Mouse (Mus musculus): ENCODE measurements around the gene Cfap97d1. TPM values are rescaled to one million over a fixed set of nuclear protein-coding genes. Genes with fewer than 3 reads are reported as not detected.

The Cfap97d1 gene
- polyA plus RNA-seq, 1 experiment from 2014 or later: not detected

DNA sequence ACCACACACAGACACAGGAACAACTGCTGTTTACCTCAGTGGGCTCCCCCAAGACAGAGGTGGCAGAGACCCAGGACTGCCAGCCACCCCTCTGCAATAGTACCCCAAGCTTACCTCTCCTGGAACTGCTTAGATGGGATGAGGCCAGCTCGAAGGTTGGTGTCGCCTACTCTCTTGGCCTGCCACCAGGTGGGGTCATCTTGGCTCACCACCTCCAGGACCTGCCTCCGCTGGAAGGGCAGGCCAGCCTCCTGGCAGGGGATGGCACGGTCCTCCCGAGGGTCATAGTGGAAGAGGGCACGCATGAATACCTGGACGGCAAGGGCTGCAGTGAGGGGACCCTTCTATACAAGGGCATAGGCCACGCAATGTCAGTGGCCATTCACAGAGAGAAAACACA is 29.1 kb downstream of the Cfap97d1 start:
- no peak for ATAC-seq (ENCODE audit: insufficient number of reproducible peaks, insufficient read depth, low FRiP score, low TSS enrichment)

DNA sequence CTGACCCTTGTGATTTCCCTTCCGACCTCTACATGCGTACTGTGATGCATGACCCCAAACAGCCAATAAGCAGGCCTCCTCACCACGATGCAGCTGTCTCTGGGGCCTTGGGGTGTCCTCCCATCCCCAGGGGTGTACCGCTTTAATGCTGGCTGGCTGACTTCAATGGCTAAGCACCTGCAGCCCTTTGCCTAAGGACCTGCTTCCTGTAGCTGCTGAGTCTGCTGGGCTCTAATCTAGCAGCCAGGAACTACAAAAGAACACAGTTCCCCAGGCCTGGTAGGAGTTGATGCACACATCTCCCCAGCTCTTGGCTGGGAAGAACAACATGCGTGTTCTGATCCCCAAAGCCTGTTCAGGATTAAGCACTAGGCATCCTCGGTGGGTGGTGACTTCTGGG is 31.4 kb downstream of the Cfap97d1 start:
- no peaks in the 10 kb centered on the region for H3K27me3 ChIP-seq
- no peak overlapping the region for H3K9ac ChIP-seq
- 60% methylated on average over 6 of the region's 6 CpGs for WGBS
- no peak overlapping the region for H3K4me3 ChIP-seq
- no peak overlapping the region for H3K4me2 ChIP-seq (replicated peaks)
- H3K4me1 ChIP-seq: no peaks in the 10 kb centered on the region
- H3K9me3 ChIP-seq: no peaks in the 10 kb centered on the region
- peaks cover 20% of the 10 kb centered on the region; the same call in 1 of the 2 replicates for H3K36me3 ChIP-seq
- no peak overlapping the region for H3K27ac ChIP-seq
- no peak for ATAC-seq (ENCODE audit: insufficient number of reproducible peaks, insufficient read depth, low FRiP score, low TSS enrichment)

More for the DNA sequence above, 29.1 kb downstream of the Cfap97d1 start:
- Histone ChIP-seq H3K27me3 (no peaks in the 10 kb centered on the region), H3K4me2 (replicated peaks) (no peak overlapping the region), H3K36me3 (peaks cover 23% of the 10 kb centered on the region), H3K9me3 (no peaks in the 10 kb centered on the region), H3K4me1 (no peaks in the 10 kb centered on the region), H3K27ac (no peak overlapping the region), H3K9ac (no peak overlapping the region), H3K4me3 (no peak overlapping the region)
- 86% methylated on average over 8 of the region's 8 CpGs for WGBS

DNA sequence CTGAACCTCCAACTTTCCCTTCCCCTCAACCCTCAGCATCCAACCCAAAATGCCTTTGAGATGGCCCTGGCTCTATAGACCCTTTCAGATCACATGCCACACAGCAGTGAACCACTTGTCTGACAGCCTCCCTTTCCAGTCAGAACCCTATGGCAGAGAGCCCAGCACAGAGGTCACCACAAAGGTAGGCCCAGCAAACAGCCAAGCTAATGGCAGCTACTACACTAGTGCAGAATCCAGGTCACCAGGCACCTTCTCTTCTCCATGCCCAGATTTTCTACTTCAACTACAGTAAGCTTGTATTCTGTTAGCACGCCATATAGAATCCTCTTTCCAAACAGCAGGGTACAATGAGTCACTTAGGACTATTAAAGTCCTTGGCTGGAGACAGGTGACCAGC is 32.1 kb downstream of the Cfap97d1 start:
- Histone ChIP-seq H3K27ac (no peak overlapping the region), H3K4me2 (replicated peaks) (no peak overlapping the region), H3K4me3 (no peak overlapping the region), H3K9me3 (no peaks in the 10 kb centered on the region), H3K4me1 (no peaks in the 10 kb centered on the region), H3K27me3 (no peaks in the 10 kb centered on the region), H3K9ac (no peak overlapping the region), H3K36me3 (peaks cover 15% of the 10 kb centered on the region; the same call in 1 of the 2 replicates)
- ATAC-seq (ENCODE audit: insufficient number of reproducible peaks, insufficient read depth, low FRiP score, low TSS enrichment): no peak
- 94% methylated on average over 1 of the region's 1 CpGs for WGBS

DNA sequence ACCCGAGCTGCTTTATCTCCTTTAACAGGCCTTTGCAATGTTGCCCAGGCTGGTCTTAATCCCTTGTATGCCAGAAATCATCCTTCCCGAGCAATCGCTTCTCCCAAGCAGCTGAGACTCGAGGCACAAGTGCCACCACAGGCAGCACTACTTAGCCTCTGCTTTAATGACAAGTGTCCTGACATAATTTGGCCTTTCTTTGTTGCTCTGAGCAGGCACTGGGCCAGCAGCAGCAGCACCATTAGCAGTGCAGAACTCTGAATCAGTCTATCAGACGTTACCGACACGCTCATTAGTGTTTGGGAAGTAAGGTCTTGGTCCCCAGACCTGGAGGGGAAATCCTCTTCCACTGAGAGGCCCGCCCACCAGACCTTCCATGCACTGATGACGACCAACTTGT is 35.7 kb downstream of the Cfap97d1 start:
- WGBS: 69% methylated on average over 9 of the region's 9 CpGs
- no peak for ATAC-seq (ENCODE audit: insufficient number of reproducible peaks, insufficient read depth, low FRiP score, low TSS enrichment)
- H3K9me3 ChIP-seq: no peaks in the 10 kb centered on the region
- no peak overlapping the region for H3K27ac ChIP-seq
- peaks cover 18% of the 10 kb centered on the region; the same call in 1 of the 2 replicates for H3K36me3 ChIP-seq
- H3K27me3 ChIP-seq: no peaks in the 10 kb centered on the region
- H3K9ac ChIP-seq: no peak overlapping the region
- H3K4me3 ChIP-seq: no peak overlapping the region
- 0 out of 2 replicates have a peak, but pooled peaks cover 2% of the 10 kb centered on the region for H3K4me1 ChIP-seq
- H3K4me2 ChIP-seq (replicated peaks): no peak overlapping the region

DNA sequence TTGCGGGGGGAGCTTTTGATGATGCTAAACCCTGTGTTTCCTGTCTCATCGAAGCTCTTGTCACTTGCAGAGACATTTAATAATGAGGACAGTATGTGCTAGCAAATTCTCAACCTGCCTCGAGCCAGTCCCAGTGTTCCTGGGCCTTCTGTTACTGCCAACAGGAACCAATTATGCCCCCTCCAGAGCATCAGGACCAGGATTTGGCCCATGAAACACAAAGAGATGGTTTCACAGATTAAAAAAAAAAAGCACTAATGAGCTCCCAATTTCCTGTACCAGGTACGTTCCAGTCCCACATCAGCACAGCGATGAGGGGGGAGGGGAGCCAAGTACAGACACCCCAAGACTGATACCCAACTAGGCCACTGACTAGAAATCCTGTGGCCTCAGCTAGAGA is 37.1 kb downstream of the Cfap97d1 start:
- Histone ChIP-seq H3K36me3 (peaks cover 18% of the 10 kb centered on the region; the same call in 1 of the 2 replicates), H3K9ac (no peak overlapping the region), H3K9me3 (no peaks in the 10 kb centered on the region), H3K4me3 (no peak overlapping the region), H3K4me1 (peaks cover 11% of the 10 kb centered on the region; the same call in 1 of the 2 replicates), H3K27ac (no peak overlapping the region), H3K27me3 (peaks cover 9% of the 10 kb centered on the region; the same call in 1 of the 2 replicates), H3K4me2 (replicated peaks) (no peak overlapping the region)
- WGBS: 57% methylated on average over 5 of the region's 5 CpGs
- no peak for ATAC-seq (ENCODE audit: insufficient number of reproducible peaks, insufficient read depth, low FRiP score, low TSS enrichment)

DNA sequence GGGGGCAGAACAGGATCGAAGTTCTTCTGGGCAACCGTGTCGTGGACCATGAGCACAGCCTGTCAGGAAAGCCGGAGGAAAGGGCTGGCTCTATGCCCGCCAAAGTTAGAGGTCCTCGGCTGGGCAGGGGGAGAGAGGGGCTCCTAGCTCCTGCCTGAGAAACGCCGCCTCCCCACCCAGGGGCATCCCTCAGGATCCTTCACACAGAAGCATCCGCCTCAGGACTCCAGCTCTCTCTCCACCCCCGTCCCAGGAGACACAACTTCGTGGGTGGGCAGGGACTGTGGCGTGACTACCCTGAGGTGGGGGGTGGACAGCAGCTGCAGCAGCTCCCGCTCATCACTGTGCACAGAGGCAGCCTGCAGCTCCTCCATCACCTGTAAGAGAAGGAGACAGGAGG is 39.3 kb downstream of the Cfap97d1 start:
- no peak overlapping the region for H3K9ac ChIP-seq
- WGBS: 81% methylated on average over 13 of the region's 13 CpGs
- no peak overlapping the region for H3K4me3 ChIP-seq
- H3K4me2 ChIP-seq (replicated peaks): no peak overlapping the region
- peaks cover 16% of the 10 kb centered on the region; the same call in 1 of the 2 replicates for H3K4me1 ChIP-seq
- no peak overlapping the region for H3K27ac ChIP-seq
- H3K36me3 ChIP-seq: peaks cover 2% of the 10 kb centered on the region; the same call in 1 of the 2 replicates
- ATAC-seq (ENCODE audit: insufficient number of reproducible peaks, insufficient read depth, low FRiP score, low TSS enrichment): no peak
- peaks cover 9% of the 10 kb centered on the region; the same call in 1 of the 2 replicates for H3K27me3 ChIP-seq
- H3K9me3 ChIP-seq: no peaks in the 10 kb centered on the region

DNA sequence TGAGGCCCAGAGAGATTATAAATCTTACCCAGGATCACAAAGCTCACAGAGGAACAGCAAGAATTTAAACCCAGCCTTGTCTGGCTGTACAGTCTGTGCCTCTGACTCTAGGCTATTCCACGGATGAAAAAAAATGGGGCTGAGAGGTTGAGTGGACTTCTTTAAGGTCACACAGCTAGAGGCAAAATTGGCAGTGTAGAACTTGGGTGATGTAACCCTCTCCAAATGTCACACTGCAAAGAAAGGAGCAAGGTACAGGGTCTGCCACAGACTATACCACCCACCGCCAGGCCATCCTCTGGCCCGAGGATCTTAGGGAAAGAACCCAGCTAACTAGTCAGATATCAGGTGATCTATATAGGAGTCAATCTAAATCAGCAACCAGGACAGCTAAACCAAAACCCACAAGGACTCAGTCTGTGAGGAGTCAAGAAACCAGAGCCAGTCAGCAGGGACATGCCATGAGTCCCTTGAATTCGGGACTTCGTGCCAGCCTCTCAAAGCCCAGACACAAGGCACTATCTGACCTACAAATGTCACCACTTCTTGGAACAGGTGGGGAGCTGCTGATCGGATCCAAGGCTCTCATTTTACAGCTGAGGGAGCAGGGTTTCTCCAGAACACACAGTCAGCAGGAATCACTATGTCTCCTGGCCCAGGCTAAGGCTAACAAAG is 40.1 kb downstream of the Cfap97d1 start:
- no peak overlapping the region for H3K4me3 ChIP-seq
- peaks cover 9% of the 10 kb centered on the region; the same call in 1 of the 2 replicates for H3K27me3 ChIP-seq
- WGBS: 86% methylated on average over 6 of the region's 6 CpGs
- no peaks in the 10 kb centered on the region for H3K9me3 ChIP-seq
- peaks cover 2% of the 10 kb centered on the region; the same call in 1 of the 2 replicates for H3K36me3 ChIP-seq
- H3K27ac ChIP-seq: no peak overlapping the region
- no peak overlapping the region for H3K9ac ChIP-seq
- H3K4me2 ChIP-seq (replicated peaks): no peak overlapping the region
- ATAC-seq (ENCODE audit: insufficient number of reproducible peaks, insufficient read depth, low FRiP score, low TSS enrichment): no peak
- peaks cover 16% of the 10 kb centered on the region; the same call in 1 of the 2 replicates for H3K4me1 ChIP-seq

DNA sequence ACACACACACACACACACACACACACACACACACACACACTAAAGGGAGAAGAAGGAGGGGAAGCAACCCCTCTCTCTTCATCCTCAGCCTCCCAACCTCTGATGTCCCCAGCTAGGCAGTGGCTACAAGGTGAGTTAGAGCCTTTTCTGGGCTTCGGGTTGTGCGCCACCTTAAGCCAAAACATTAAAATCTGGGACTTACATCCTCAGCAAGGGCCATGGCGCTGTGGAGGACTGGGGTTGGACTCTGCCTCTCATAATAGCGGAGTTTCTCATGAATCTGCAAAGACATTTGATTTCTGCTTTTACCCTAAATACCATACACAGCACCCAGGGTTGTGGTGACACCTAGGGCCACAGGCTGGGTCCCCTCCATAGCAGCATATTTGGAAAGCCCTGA is 40.8 kb downstream of the Cfap97d1 start:
- H3K27ac ChIP-seq: no peak overlapping the region
- ATAC-seq (ENCODE audit: insufficient number of reproducible peaks, insufficient read depth, low FRiP score, low TSS enrichment): no peak
- no peak overlapping the region for H3K4me3 ChIP-seq
- H3K27me3 ChIP-seq: peaks cover 9% of the 10 kb centered on the region; the same call in 1 of the 2 replicates
- 78% methylated on average over 4 of the region's 4 CpGs for WGBS
- H3K4me2 ChIP-seq (replicated peaks): no peak overlapping the region
- peaks cover 16% of the 10 kb centered on the region; the same call in 1 of the 2 replicates for H3K4me1 ChIP-seq
- no peak overlapping the region for H3K9ac ChIP-seq
- H3K9me3 ChIP-seq: no peaks in the 10 kb centered on the region
- H3K36me3 ChIP-seq: peaks cover 2% of the 10 kb centered on the region; the same call in 1 of the 2 replicates

DNA sequence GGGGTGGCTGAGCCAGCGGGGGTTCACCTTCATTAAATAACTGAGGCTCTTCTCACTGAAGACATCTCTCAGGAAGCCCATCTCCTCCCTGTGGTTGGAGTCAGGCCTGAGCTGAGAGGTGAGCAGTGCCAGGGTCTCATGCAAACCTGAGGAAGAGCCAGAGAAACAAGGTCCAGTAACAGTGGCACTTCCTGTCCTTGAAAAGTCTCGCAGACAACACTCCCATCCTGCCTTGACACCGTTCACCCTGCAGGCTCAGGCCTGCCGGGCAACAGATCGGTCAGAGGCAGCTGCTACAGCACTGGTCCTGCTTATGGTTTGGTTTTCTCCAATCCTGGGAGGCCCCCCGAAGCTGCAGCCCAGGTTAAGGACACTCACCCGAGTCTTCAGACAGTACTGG is 41.3 kb downstream of the Cfap97d1 start:
- H3K36me3 ChIP-seq: peaks cover 2% of the 10 kb centered on the region; the same call in 1 of the 2 replicates
- no peaks in the 10 kb centered on the region for H3K9me3 ChIP-seq
- H3K27me3 ChIP-seq: peaks cover 9% of the 10 kb centered on the region; the same call in 1 of the 2 replicates
- H3K9ac ChIP-seq: no peak overlapping the region
- 33% methylated on average over 7 of the region's 7 CpGs for whole genome bisulfite sequencing
- H3K4me3 ChIP-seq: no peak overlapping the region
- peak overlapping the region; percentile 92 for H3K4me2 ChIP-seq (replicated peaks)
- no peak for ATAC-seq (ENCODE audit: insufficient number of reproducible peaks, insufficient read depth, low FRiP score, low TSS enrichment)
- H3K27ac ChIP-seq: no peak overlapping the region
- H3K4me1 ChIP-seq: peaks cover 16% of the 10 kb centered on the region; the same call in 1 of the 2 replicates

DNA sequence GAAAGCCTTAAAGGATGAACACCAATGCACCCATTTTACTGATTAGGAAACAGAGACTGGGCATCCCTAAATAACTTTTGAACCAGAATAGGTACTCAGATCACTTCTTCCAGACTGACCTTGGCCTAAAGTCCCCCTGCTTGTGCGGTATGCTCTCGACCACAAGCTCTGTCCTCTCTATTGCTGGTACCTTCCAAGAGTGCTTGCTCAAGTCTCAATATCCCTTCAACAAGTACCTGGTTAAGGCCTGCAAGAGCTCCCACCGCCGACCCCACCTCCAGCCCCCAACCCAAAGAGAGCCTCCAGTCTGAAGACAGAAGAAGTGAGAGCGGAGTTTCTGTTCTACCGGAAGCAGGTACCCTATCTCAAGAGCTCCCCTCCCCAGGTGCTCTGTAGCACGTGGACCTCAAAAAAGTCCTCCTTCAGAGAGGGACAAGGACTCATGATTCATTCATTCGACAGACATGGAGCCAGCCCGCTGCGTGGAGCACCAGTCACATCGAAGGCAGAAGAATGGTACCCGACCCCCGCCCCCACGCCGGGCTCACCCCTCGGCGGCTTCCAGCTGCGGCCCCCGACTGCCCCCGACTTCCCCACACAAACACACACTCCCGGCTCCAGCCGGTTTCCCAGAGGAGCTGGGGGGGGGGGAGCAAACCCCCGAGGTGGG is 42.0 kb downstream of the Cfap97d1 start:
- Histone ChIP-seq H3K9ac (peak overlapping the region; percentile 61), H3K4me2 (replicated peaks) (peak overlapping the region; percentile 92), H3K27ac (peak overlapping the region; percentile 79), H3K4me3 (peak overlapping the region; percentile 71), H3K27me3 (peaks cover 9% of the 10 kb centered on the region; the same call in 1 of the 2 replicates), H3K36me3 (peaks cover 2% of the 10 kb centered on the region; the same call in 1 of the 2 replicates), H3K4me1 (peaks cover 16% of the 10 kb centered on the region; the same call in 1 of the 2 replicates), H3K9me3 (no peaks in the 10 kb centered on the region)
- WGBS: 4% methylated on average over 23 of the region's 23 CpGs
- ATAC-seq (ENCODE audit: insufficient number of reproducible peaks, insufficient read depth, low FRiP score, low TSS enrichment): no peak

DNA sequence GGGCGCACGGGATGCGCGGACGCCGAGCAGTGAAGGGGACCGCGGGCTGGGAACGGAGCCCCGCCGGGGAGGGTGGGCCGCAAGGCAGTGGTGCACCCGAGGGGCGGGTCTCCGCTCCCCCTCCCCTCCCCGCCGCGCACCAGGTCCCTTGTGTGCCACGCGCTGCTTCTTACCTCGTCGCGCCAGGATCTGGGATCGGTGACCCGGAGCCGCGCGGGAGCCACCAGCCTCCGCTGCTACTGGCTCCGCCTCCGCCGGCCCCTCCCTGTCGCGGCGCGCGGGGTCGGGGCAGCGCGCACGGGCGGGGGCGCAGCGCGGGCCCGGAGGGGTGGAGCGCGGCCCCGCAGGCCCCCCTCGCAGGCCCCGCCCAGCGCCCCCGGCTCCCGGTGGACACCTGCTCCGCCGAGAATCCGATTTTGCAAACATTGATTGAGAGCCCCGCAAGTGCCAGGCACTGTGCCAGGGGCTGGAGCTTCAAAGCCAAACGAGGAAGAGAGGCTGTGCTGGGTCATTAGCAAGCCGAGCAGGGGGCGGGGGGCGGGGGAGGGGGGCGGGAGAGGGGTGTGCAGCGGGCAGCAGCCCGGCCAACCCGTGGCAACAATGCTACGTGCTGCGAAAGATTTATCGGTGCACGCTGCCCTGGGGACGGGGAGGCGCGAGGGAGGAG is 42.7 kb downstream of the Cfap97d1 start:
- ATAC-seq (ENCODE audit: insufficient number of reproducible peaks, insufficient read depth, low FRiP score, low TSS enrichment): peak; percentile 77
- peak overlapping the region; percentile 79 for H3K27ac ChIP-seq
- peaks cover 2% of the 10 kb centered on the region; the same call in 1 of the 2 replicates for H3K36me3 ChIP-seq
- H3K9ac ChIP-seq: peak overlapping the region; percentile 61
- H3K4me3 ChIP-seq: peak overlapping the region; percentile 71
- WGBS: 1% methylated on average over 54 of the region's 73 CpGs
- peak overlapping the region; percentile 92 for H3K4me2 ChIP-seq (replicated peaks)
- H3K4me1 ChIP-seq: peaks cover 16% of the 10 kb centered on the region; the same call in 1 of the 2 replicates
- no peaks in the 10 kb centered on the region for H3K9me3 ChIP-seq
- H3K27me3 ChIP-seq: peaks cover 9% of the 10 kb centered on the region; the same call in 1 of the 2 replicates

Measured in embryonic facial prominence, embryonic 12.5 days (tissue).